Mouse (Mus musculus) embryonic facial prominence, embryonic 12.5 days (tissue): Measurements from ENCODE around the gene Gm12830. TPM values are rescaled to one million over a fixed set of nuclear protein-coding genes. Genes with fewer than 3 reads are reported as not detected.

Source experiments
- ATAC-seq: fragments of 200-750 bp; cut with Nextera tagmentation; 2 replicates; pipeline ENCODE4 v1.8.0; 2017; ENCODE audit not compliant: insufficient number of reproducible peaks, insufficient read depth, low FRiP score, low TSS enrichment
- H3K27ac ChIP-seq: fragments of 300-500 bp; sonication (generic); 2 replicates; pipeline ENCODE4 v1.5.1; 2016; ENCODE audit warnings: mild to moderate bottlenecking
- H3K27me3 ChIP-seq: fragments of 300-500 bp; sonication (generic); 2 replicates; pipeline ENCODE4 v1.6.1; 2016; ENCODE audit warnings: mild to moderate bottlenecking, moderate library complexity
- H3K36me3 ChIP-seq: fragments of 300-500 bp; sonication (generic); 2 replicates; pipeline ENCODE4 v1.6.1; 2016; ENCODE audit warnings: mild to moderate bottlenecking
- H3K4me1 ChIP-seq: fragments of 300-500 bp; sonication (generic); 2 replicates; pipeline ENCODE4 v1.6.1; 2016
- H3K4me2 ChIP-seq: fragments of 300-500 bp; sonication (generic); replicated peaks from 2 replicates; pipeline ENCODE4 v1.6.1; 2016; ENCODE audit warnings: mild to moderate bottlenecking, moderate library complexity
- H3K4me3 ChIP-seq: fragments of 300-500 bp; sonication (generic); 2 replicates; pipeline ENCODE4 v1.5.1; 2016; ENCODE audit warnings: mild to moderate bottlenecking
- H3K9ac ChIP-seq: fragments of 300-500 bp; sonication (generic); 2 replicates; pipeline ENCODE4 v1.6.1; 2016; ENCODE audit warnings: mild to moderate bottlenecking, moderate library complexity
- H3K9me3 ChIP-seq: fragments of 300-500 bp; sonication (generic); 2 replicates; pipeline ENCODE4 v1.6.1; 2016; ENCODE audit warnings: mild to moderate bottlenecking, moderate library complexity
- WGBS: fragments of 180-500 bp; shearing (Covaris S2); methylation state at CpG from one replicate; pipeline ENCODE4 v1.1.7; 2016; 5-methylcytosine and 5-hydroxymethylcytosine counted together
- polyA plus RNA-seq: library from polyadenylated mRNA; unstranded; fragments of >200 nt; fragmentation: Nextera tagmentation; extraction: Ambion mirVana; gene quantifications from 2 replicates; pipeline ENCODE4 v1.2.1, GENCODE M21; 2016

Gm12830 gene
- polyA plus RNA-seq, 1 experiment from 2014 or later, result not detected

DNA sequence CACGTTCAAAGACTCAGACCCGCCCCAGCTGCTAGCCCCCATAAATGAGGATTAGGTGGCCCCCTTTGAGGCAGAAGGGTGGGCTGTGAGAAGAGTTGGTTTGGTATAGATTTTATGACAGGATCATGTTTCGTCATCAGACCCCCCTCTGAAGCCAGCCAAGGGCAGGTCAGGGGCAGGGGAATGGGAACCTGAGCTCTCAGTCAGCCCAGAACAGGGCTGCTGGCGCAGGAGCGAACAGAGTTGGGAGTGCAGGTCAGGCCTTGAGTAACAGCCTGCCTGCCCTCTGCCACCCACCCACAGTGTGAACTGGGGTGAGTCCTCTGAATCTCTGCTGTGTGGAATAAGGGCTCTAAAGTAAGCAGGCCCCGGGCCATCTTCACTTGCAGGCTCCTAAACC is 25.2 kb downstream of the Gm12830 start:
- no peak for ATAC-seq
- WGBS, result 48% methylated on average over 6 of the region's 6 CpGs

DNA sequence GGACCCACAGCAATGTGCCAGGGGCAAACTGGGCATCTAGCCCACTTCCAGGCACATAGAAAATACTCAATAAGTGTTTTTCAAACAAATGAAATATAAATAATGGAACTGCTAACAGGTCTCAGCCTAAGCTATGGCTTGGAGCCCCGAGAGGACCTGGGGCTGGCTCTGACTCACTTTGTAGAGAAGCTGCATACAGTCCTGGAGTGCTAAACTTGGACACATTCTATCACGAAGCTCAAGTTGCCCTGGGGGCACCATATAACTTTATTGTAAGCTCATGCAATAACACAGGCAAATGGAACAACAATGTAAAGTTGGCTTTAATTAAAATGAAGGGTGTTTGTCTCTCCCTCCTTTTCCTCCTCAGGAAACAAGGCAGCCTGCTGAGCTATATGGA is 32.4 kb downstream of the Gm12830 start:
- no peak for ATAC-seq
- Histone ChIP-seq H3K36me3 (no peaks in the 10 kb centered on the region), H3K4me1 (no peaks in the 10 kb centered on the region), H3K9me3 (no peaks in the 10 kb centered on the region), H3K4me2 (no peak overlapping the region), H3K27ac (no peak overlapping the region), H3K4me3 (no peak overlapping the region), H3K27me3 (0 out of 2 replicates have a peak, but pooled peaks cover 2% of the 10 kb centered on the region), H3K9ac (no peak overlapping the region)
- 72% methylated on average over 2 of the region's 2 CpGs for WGBS

More for the DNA sequence above, 25.2 kb downstream of the Gm12830 start:
- H3K9ac ChIP-seq, result no peak overlapping the region
- no peaks in the 10 kb centered on the region for H3K36me3 ChIP-seq
- no peak overlapping the region for H3K27ac ChIP-seq
- no peak overlapping the region for H3K4me2 ChIP-seq
- H3K9me3 ChIP-seq, result no peaks in the 10 kb centered on the region; the same call in 1 of the 2 replicates
- peaks cover 18% of the 10 kb centered on the region; the same call in 1 of the 2 replicates for H3K4me1 ChIP-seq
- no peak overlapping the region for H3K4me3 ChIP-seq
- peaks cover 46% of the 10 kb centered on the region for H3K27me3 ChIP-seq

DNA sequence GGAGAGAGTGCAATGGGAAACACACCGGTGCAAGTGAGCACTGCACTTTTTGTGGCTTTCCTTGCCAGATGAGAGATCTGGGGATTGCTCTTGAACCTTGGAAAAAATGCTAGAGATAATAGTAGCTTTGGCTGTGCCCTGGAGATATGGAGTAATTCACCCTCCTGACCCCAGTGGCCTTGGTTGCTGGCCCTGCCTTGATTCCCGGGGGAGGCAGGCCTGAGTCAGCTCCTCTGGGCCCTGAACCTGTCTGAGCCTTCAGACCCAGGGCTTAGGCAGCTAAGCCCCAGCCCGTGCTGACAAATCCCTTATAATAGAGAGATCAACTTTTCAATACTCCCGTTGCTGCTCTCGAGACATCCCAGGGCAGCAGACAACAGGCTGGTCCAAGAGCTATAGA is 36.9 kb downstream of the Gm12830 start:
- no peak for ATAC-seq
- 0 out of 2 replicates have a peak, but pooled peaks cover 3% of the 10 kb centered on the region for H3K4me1 ChIP-seq
- no peak overlapping the region for H3K4me2 ChIP-seq
- H3K9ac ChIP-seq, result no peak overlapping the region
- no peaks in the 10 kb centered on the region for H3K9me3 ChIP-seq
- peaks cover 2% of the 10 kb centered on the region; the same call in 1 of the 2 replicates for H3K27me3 ChIP-seq
- no peak overlapping the region for H3K27ac ChIP-seq
- 42% methylated on average over 5 of the region's 5 CpGs for WGBS
- H3K4me3 ChIP-seq, result no peak overlapping the region
- no peaks in the 10 kb centered on the region for H3K36me3 ChIP-seq

DNA sequence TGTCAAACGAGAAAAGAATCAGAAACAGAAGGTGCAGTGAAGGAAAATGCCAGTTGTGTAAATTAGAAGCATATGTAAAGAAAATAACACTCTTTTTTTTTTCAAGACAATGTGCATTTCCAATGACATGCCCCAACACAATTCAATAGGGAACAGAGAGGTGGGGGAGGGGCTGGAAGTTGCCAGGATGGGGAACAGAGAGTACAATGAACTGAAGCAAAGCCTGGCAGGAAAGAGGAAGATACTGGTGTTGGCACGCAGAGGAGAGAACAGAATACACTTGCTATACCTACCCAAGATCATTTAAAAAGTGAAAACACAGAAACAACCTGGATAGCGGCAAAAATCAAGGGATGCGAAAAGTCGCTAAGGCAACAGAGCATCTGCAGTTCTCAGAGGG is 41.6 kb downstream of the Gm12830 start:
- Histone ChIP-seq H3K9me3 (no peaks in the 10 kb centered on the region), H3K4me2 (no peak overlapping the region), H3K27ac (no peak overlapping the region), H3K4me1 (0 out of 2 replicates have a peak, but pooled peaks cover 3% of the 10 kb centered on the region), H3K4me3 (no peak overlapping the region), H3K36me3 (no peaks in the 10 kb centered on the region), H3K9ac (no peak overlapping the region), H3K27me3 (peaks cover 4% of the 10 kb centered on the region; the same call in 1 of the 2 replicates)
- no peak for ATAC-seq
- 67% methylated on average over 5 of the region's 5 CpGs for WGBS

DNA sequence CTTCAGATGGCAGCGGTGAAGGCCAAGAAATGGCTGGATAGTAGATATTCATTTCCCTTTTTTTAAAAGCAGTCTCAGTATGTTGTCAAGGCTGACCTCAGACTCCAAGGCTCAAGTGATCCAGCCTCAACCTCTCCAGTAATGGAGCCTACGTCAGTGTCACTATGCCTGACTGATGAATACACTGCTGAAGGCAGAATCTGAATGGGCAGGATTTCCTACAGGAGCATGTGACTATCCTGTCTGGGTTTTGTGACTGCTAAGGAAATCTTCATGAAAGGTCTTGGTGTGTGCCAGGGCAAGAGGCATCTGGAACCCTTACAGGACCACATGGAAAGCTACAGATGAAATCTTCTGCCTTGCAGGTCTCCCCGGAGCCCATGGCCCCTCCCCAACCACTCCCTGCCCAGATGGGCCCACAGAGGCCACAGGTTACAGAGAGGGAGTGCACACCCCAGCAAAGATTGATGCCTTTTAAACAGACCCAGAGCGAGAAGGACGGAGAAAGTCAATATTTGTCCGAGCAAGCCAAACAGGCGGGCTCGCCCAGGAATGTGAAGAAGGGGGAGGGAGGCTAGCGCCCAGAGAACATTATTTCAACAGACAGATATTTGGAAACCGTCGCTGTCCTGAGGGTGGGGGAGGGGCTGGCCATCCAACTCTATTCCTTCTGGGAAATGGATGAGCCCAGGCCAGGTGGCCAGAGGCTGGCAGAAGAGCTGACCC is 48.4 kb downstream of the Gm12830 start:
- ATAC-seq, result no peak
- H3K36me3 ChIP-seq, result no peaks in the 10 kb centered on the region
- H3K9me3 ChIP-seq, result no peaks in the 10 kb centered on the region
- no peak overlapping the region for H3K4me3 ChIP-seq
- 52% methylated on average over 11 of the region's 11 CpGs for WGBS
- no peak overlapping the region for H3K27ac ChIP-seq
- 0 out of 2 replicates have a peak, but pooled peaks cover 2% of the 10 kb centered on the region for H3K27me3 ChIP-seq
- H3K4me2 ChIP-seq, result no peak overlapping the region
- no peak overlapping the region for H3K9ac ChIP-seq
- H3K4me1 ChIP-seq, result no peaks in the 10 kb centered on the region

DNA sequence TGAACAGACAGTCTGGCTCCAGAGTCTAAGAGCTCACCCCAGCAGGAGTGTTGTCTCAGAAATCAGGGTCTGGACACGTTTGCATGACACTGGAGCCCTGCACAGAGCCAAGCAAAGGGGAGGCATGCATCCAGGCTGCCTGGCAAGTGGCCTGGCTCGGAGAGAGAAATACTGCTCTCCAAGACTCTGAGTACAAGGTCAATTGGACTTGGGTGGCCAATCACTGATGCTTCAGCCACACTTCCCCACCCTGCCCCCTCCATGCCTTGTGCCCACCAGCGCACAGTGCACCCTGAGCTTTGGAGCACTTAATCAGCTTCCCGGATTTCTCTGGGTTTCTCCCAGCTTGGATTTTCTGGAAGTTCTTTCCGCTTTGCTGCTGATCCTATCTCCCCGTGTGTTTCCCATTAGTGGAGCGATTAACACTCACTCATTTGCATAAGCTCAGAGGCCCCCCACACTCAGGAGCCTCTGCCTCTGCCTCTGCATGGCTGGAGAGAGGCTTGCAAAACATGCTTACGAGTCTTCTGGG is 55.0 kb downstream of the Gm12830 start:
- 8% methylated on average over 8 of the region's 8 CpGs for WGBS
- no peak for ATAC-seq

DNA sequence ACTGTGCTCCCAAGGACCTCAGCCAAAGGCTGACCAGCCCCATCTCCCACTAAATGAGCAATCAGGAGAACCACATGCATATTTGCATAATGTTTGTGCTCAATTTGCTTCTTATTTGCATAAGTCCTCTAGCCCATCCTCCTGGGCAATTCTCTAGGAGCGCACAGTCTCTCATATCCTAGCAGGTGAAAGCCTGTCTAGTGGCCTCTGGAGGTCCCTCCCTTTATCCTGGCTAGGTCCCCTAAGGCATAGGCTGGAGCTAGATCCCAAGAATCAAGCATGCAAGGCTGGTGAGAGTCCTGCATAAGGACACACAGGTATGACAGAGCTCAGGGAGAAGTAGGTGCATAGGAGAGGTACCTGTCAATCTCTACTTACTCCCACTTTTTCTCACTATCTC is 60.7 kb downstream of the Gm12830 start:
- ATAC-seq, result no peak
- no peak overlapping the region for H3K4me2 ChIP-seq
- H3K4me1 ChIP-seq, result no peaks in the 10 kb centered on the region
- no peak overlapping the region for H3K4me3 ChIP-seq
- no peaks in the 10 kb centered on the region for H3K27me3 ChIP-seq
- H3K36me3 ChIP-seq, result no peaks in the 10 kb centered on the region
- no peak overlapping the region for H3K27ac ChIP-seq
- H3K9me3 ChIP-seq, result no peaks in the 10 kb centered on the region
- no peak overlapping the region for H3K9ac ChIP-seq
- WGBS, result 95% methylated on average over 1 of the region's 1 CpGs

More for the DNA sequence above, 55.0 kb downstream of the Gm12830 start:
- no peak overlapping the region for H3K4me3 ChIP-seq
- no peaks in the 10 kb centered on the region for H3K36me3 ChIP-seq
- H3K4me1 ChIP-seq, result 0 out of 2 replicates have a peak, but pooled peaks cover 5% of the 10 kb centered on the region
- H3K9ac ChIP-seq, result no peak overlapping the region
- no peaks in the 10 kb centered on the region for H3K27me3 ChIP-seq
- H3K9me3 ChIP-seq, result no peaks in the 10 kb centered on the region
- H3K4me2 ChIP-seq, result no peak overlapping the region
- no peak overlapping the region for H3K27ac ChIP-seq

DNA sequence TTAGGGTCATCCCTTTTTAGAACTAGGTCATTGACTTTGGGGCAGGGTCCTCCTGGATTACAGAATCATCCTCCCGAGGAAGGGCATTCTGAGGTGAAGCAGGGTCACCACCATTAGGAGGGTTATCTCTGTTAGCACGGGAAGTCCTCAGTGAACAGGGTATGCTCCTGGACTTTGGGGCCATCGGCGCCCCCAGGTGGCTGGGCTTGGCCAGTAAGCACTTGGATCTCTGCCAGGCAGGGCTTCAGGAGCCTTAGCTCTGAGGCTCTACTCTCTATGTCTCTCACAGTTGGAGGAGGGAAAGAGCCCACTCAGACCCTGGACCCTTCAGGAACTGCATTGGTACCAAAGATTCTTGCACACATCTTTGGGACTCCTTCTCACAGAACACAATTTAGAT is 76.3 kb downstream of the Gm12830 start:
- Histone ChIP-seq H3K36me3 (0 out of 2 replicates have a peak, but pooled peaks cover 3% of the 10 kb centered on the region), H3K4me3 (no peak overlapping the region), H3K9me3 (no peaks in the 10 kb centered on the region), H3K27me3 (peaks cover 51% of the 10 kb centered on the region), H3K4me1 (peaks cover 12% of the 10 kb centered on the region; the same call in 1 of the 2 replicates), H3K9ac (no peak overlapping the region), H3K4me2 (no peak overlapping the region), H3K27ac (no peak overlapping the region)
- no peak for ATAC-seq
- 7% methylated on average over 4 of the region's 4 CpGs for WGBS

DNA sequence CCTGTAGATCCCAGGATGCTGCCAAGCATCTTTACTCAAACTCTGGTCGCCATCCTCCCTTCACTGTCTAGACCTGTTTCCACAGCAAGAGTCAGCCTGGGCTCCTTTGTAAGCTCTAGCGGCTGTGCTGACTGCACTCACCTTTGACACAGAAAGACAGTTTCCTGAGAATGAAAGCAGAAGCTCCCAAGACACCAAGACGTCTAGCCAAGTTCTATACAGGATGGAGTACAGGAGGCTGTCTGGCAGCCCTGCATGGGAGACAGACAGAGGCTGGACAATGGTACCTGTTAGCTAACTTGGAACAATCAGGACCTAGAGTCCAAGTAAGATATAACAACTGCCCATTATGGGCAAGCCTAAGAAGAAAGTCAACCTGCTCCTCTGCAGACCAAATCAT is 78.4 kb downstream of the Gm12830 start:
- 23% methylated on average over 3 of the region's 3 CpGs for WGBS

DNA sequence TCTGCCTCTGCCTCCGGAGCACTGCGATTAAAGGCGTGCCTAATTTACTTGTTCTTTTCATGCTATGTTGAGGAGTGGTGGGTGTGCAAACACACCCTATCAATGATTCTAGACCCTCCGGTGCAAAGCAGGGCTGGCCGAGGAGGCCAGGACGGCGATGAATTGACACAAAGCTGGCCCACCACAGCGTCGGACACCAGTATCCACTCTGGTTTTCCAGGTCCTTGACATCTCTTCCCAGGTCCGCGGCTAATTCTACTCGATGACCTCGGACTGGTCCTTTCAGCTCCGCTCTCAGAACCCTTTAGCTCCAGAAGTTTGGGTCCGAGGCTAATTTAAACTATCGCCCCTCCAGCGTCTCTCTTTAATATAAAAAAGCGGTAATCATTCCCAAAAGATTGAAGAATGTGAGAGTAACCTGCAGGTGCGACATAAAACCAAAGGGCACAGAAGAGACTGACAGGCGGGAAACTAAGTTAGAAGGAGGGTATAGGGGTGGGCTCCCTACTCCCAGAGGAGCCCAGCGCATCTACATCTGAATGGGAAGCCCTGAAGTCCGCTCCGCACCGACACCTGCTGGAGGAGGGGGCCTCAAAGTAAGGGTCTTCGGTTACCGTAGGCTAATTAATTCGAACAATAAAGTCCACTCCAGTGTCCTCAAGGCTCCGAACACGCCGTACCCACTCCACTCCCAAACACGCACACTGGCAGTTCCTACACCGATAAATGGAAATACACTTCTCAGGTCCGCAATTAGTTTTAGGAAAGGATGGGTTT is 79.5 kb downstream of the Gm12830 start:
- no peak for ATAC-seq
- H3K27me3 ChIP-seq, result peaks cover 75% of the 10 kb centered on the region
- H3K4me2 ChIP-seq, result peak overlapping the region; percentile 74

More for the DNA sequence above, 78.4 kb downstream of the Gm12830 start:
- Histone ChIP-seq H3K27me3 (peaks cover 63% of the 10 kb centered on the region), H3K4me3 (no peak overlapping the region), H3K4me1 (peaks cover 13% of the 10 kb centered on the region; the same call in 1 of the 2 replicates), H3K4me2 (0 out of 2 replicates have a peak overlapping the region, but pooled peaks have one; percentile 74), H3K36me3 (0 out of 2 replicates have a peak, but pooled peaks cover 3% of the 10 kb centered on the region), H3K9ac (no peak overlapping the region), H3K27ac (no peak overlapping the region), H3K9me3 (no peaks in the 10 kb centered on the region)
- ATAC-seq, result no peak

DNA sequence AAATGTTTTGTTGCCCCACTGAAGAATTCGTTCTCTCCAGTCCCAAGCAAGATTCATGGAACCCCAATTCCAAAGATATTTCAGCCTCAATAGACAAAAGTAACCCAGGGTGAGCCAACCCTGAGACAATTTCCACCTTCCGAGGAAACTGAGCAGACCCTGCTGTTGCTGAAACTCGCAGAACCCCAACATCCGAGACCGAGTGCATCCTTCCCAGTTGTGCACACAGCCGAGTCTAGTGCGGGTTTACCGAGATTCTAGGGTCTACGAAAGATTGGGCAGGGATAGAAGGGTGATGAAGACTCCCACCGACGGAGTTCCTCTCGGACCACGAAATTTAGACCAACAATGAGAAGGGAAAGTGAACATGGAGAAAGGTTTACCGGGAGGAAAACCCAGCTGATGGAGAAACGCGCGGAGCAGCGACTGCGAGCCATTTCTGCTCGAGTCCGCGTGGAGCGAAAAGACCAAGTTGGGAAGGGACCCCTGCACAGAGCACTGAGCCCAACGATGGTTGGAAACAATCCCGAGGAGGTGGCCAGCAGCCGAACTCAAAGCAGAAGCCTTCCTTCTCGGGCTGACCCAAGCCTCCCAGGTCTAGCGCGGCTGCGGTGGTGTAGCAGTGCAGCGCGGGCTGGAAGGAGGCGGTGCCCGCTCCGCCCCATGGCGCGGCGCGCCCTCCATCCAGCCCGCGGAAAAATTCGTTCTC is 80.3 kb downstream of the Gm12830 start:
- Histone ChIP-seq H3K4me1 (peaks cover 13% of the 10 kb centered on the region; the same call in 1 of the 2 replicates), H3K27ac (no peak overlapping the region), H3K4me2 (peak overlapping the region; percentile 74), H3K9ac (peak overlapping the region; percentile 42), H3K36me3 (0 out of 2 replicates have a peak, but pooled peaks cover 2% of the 10 kb centered on the region), H3K27me3 (peaks cover 77% of the 10 kb centered on the region), H3K9me3 (no peaks in the 10 kb centered on the region), H3K4me3 (peak overlapping the region; percentile 36)
- ATAC-seq, result 0 out of 2 replicates have a peak, but pooled peaks have one; percentile 20
- under 1% methylated on average over 42 of the region's 42 CpGs for WGBS

More for the DNA sequence above, 79.5 kb downstream of the Gm12830 start:
- Histone ChIP-seq H3K9ac (no peak overlapping the region), H3K4me1 (peaks cover 13% of the 10 kb centered on the region; the same call in 1 of the 2 replicates), H3K27ac (no peak overlapping the region), H3K36me3 (0 out of 2 replicates have a peak, but pooled peaks cover 3% of the 10 kb centered on the region), H3K9me3 (no peaks in the 10 kb centered on the region), H3K4me3 (peak overlapping the region; percentile 36)
- whole genome bisulfite sequencing, result 3% methylated on average over 33 of the region's 33 CpGs
